Mouse (Mus musculus) CD4-positive helper T cell, adult 2 months (primary cell): ENCODE measurements around the gene Cbln3.

Experiments
- DNase-seq: peaks from one replicate; pipeline ENCODE4 v3.0.0-alpha.2; 2012; ENCODE audit warnings: low read depth, missing footprints, low spot score

Gene Cbln3

DNA sequence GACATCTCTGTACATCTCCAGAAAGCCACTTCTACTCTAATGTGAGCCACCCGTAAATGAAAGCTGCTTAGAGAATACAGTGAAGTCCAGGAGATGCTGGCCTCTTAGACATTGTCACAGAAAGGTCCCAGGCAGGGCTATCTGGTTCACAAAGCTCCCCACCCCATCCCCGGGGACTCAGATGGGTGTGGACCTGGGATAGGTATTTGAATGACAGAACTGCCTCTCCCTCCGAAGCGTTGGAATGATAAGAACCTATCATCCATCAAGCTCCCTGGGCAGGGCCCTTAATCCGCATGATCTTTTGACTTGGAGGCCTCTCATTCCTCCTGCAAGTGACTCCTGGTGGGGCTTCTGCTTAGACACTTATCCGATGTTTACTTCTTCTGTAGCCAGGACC, 33.3 kb downstream of the Cbln3 start:
- DNase-seq, result no peak

DNA sequence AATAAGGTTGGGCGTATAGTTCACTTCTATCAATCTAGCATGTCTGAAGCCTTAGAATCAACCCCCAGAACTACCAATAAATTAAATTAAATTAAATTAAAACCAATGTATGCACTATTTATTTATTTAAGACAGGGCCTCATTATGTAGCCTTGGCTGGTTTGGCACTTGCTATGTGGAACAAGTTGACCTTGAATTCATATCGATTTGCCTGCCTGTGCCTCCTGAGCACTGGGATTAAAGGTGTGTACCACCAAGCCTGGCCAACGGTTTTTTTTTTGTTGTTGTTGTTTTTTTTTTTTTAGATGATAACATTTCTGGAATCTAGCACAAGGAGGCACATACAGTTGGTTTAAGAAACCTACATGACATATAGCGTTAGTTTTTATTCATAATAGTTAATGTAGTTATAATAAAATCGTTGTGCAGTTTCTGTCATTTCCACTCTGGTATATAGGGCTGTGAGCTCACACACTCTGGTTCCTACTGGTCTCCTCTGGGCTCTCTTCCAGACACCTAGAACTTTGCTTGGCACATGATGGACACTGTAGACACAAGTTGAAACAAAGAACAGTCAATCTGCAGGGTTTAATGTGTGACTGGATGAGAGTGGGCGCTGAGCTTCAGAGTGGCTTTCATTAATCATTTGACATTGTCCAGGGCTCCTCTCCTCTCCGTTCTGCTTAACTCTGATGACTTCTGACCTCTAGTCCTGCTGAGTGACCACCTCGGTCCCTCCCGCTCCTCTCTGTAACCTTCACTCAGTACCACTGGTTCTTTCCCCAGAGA, 38.5 kb downstream of the Cbln3 start:
- DNase-seq, result no peak

DNA sequence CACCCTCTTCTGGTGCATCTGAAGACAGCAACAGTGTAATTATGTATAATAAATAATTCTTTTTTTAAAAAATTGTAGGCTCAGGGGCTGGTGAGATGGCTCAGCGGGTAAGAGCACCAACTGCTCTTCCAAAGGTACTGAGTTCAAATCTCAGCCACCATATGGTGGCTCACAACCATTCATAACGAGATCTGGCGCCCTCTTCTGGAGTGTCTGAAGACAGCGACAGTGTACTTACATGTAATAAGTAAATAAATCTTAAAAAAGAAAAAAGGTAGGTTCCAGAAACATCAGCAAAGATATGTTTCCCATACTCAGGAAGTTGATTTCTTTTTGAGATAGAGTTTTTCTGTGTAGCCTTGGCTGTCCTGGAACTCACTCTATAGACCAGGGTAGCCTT, 41.4 kb downstream of the Cbln3 start:
- no peak for DNase-seq

DNA sequence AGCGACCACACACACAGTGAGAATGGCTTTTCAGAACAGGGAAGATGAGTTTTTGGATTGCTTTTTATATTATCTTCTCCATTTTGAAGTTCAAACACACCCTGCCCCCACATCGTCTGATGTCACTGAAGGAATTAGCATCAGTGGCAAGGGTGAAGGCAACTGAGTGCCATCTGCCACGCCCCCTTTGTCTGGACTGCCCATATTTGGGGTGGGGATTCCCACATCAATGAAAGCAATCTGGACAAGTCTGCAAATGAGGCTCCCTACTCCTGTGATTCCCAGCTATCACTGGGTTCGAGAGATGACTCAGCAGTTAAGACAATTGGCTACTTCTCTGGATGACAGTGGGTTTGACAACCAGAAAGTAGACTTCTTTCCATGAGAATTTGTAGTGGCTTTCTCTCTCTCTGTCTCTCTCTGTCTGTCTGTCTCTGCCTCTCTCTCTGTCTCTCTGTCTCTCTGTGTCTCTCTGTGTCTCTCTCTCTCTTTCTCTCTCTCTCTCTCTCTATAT, 43.3 kb downstream of the Cbln3 start:
- no peak for DNase-seq

DNA sequence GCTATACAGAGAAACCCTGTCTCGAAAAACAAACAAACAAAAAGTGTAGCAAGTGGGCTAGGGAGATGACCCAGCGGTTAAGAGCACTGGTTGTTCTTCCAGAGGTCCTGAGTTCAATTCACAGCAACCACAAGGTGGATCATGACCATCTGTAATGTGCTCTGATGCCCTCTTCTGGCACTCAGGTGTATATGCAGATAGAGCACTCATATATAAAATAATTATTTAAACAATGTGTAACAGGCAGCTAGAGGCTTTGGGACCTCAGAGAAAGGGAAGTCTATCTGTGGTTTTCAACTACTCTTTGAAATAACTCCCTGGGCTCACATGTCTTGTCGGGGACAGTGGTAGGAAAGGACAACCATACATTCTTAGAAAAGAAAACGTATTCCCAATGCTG, 45.5 kb downstream of the Cbln3 start:
- DNase-seq, result no peak

DNA sequence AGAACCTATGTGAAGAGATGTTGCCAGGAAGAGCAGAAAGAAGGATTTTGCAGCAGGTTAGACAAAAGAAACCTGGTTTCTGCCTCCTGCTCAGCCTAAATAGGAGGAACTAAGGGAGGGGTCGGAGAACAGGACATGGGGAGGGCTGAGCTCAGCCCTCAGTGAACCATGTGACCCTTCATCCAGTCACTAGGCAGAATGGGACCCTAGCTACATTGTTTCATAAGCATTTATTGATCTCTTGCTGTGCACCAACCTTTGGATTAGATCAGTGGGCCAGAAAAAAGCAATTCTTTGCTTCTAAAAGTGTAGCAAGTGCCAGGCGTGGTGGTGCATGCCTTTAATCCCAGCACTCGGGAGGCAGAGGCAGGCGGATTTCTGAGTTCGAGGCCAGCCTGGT, 45.9 kb downstream of the Cbln3 start:
- DNase-seq, result no peak

DNA sequence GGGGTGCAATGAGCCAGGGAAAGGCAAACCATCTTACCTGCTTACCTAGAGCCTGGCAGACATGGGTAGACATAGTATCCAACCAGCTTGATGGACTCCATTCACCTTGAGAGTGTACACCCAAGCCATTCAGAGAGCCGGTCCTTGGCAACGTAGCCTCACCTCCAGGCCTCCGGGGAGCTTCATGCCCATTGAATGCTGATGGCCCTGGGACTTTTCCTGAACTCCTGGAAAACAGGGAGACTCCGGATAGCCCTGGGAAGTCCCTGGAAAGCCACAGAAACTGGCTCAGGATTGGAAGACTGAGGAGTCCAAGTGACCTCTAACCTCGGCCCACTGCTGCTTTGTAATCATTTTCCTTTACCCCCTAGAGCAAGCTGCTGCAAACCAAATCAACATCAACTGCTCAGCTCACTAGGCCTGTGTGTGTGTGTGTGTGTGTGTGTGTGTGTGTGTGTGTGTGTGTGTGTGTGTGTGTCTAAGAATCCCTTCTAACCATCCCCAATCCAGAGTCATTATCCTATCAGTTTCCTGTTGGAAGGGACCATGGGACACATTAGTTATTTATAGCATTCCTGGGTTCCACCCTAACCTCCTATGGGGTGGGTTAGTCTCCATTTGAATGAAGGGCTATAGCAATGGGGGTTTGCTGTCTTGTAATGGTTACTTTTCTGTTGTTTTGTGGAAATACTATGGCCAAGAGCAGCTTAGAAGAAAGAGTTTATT, 49.2 kb downstream of the Cbln3 start:
- no peak for DNase-seq

DNA sequence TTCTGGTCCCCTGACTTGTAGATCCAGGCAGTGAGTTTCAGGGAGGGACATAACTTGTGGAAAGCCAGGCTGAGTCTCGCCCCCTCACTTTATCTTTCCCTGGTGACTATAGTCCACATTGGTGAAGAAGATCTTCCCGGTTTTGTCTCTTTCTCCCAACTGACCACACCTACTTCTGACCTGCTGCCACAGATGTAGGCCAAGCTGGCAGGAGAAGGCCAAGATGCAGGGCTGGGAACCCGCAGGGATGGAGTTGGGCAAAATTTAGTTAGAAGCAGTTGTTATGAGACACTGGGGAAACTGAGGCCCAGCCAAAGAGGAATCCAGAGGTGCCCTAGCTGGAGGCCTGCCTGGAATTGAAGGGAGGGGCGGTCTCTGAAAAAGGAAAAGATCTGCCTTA, 51.1 kb downstream of the Cbln3 start:
- no peak for DNase-seq

DNA sequence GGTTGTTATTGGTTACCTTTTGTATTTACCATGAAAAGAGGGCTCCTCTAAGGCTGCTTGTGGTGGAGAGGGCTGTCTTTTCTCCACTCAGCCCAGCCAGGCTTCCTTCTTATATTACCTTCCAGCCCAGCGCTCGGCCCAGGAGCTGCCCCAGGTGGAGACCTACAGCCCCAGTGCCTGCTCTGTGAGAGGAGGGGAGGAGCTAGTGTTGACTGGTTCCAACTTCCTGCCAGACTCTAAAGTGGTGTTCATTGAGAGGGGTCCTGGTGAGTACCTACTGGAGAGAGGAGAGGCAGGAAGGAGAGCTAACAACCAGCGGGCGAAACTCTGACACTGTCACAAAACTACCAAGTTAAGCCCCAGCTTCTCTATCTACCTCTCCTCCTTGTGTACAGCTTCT, 53.9 kb downstream of the Cbln3 start:
- no peak for DNase-seq

DNA sequence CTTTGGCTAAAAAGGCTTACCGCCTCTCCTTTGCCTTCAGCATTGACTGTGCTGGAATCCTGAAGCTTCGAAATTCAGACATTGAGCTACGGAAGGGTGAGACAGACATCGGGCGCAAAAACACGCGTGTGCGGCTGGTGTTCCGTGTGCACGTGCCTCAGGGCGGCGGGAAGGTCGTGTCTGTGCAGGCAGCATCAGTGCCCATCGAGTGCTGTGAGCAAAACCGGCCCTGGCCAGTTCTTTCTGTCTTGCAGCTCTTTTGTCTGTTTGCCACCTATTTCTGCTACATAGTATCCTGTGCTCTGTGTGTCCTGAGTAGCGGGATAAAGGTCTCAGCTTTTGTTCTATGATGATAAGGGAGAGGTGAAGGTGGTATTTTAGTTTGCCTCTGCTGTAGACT, 54.3 kb downstream of the Cbln3 start:
- DNase-seq, result no peak
